Mouse (Mus musculus): ENCODE measurements at regions not wholly inside any gene's neighbourhood (a gene's known extent, or its start where the extent isn't known, plus 50 kb on each side); places are given as distances from the start of the nearest gene placed in this dataset.

- Histone ChIP-seq H3K27me3 (replicated peaks; ENCODE audit: control insufficient read depth, insufficient read depth, low read length) (no peaks in the 10 kb centered on the region), H3K4me1 (ENCODE audit: control insufficient read depth, insufficient read depth, low read depth, low read length) (no peaks in the 10 kb centered on the region), H3K4me2 (ENCODE audit: low read length) (no peak overlapping the region), H3K9ac (ENCODE audit: low read depth, low read length) (no peak overlapping the region), H3K27ac (ENCODE audit: low read depth, low read length) (no peak overlapping the region), H3K4me3 (ENCODE audit: low read length) (no peak overlapping the region), H3K9me3 (ENCODE audit: control insufficient read depth, low read length) (no peaks in the 10 kb centered on the region), H3K36me3 (ENCODE audit: control insufficient read depth, insufficient read depth, low read length) (no peaks in the 10 kb centered on the region)
- ATAC-seq = no peak; the same call in 1 of the 2 replicates
- WGBS = 3% methylated on average over 3 of the region's 3 CpGs
These were observed 374.2 kb upstream of the Fam49b start for GRCm38 (mm10) chr15:64434502-64434901.

- ATAC-seq = no peak
- H3K27ac ChIP-seq (ENCODE audit: low read depth, low read length) = no peak overlapping the region
- WGBS = 87% methylated on average over 2 of the region's 2 CpGs
- H3K4me3 ChIP-seq (ENCODE audit: low read length) = no peak overlapping the region
- H3K9me3 ChIP-seq (ENCODE audit: control insufficient read depth, low read length) = no peaks in the 10 kb centered on the region
- H3K36me3 ChIP-seq (ENCODE audit: control insufficient read depth, insufficient read depth, low read length) = no peaks in the 10 kb centered on the region
- no peaks in the 10 kb centered on the region for H3K27me3 ChIP-seq (replicated peaks; ENCODE audit: control insufficient read depth, insufficient read depth, low read length)
- H3K9ac ChIP-seq (ENCODE audit: low read depth, low read length) = no peak overlapping the region
- H3K4me2 ChIP-seq (ENCODE audit: low read length) = no peak overlapping the region
- no peaks in the 10 kb centered on the region for H3K4me1 ChIP-seq (ENCODE audit: control insufficient read depth, insufficient read depth, low read depth, low read length)
These were observed 374.6 kb upstream of the Fam49b start for GRCm38 (mm10) chr15:64434908-64435307.

GRCm38 (mm10) chr15:64445076-64445475 is 372.4 kb upstream of the Gm21798 start:
- Histone ChIP-seq H3K36me3 (ENCODE audit: control insufficient read depth, insufficient read depth, low read length) (no peaks in the 10 kb centered on the region), H3K9me3 (ENCODE audit: control insufficient read depth, low read length) (no peaks in the 10 kb centered on the region), H3K4me3 (ENCODE audit: low read length) (no peak overlapping the region), H3K9ac (ENCODE audit: low read depth, low read length) (no peak overlapping the region), H3K4me1 (ENCODE audit: control insufficient read depth, insufficient read depth, low read depth, low read length) (no peaks in the 10 kb centered on the region), H3K27me3 (replicated peaks; ENCODE audit: control insufficient read depth, insufficient read depth, low read length) (no peaks in the 10 kb centered on the region), H3K27ac (ENCODE audit: low read depth, low read length) (no peak overlapping the region), H3K4me2 (ENCODE audit: low read length) (no peak overlapping the region)
- no peak for ATAC-seq
- WGBS = 70% methylated on average over 4 of the region's 4 CpGs

- no peaks in the 10 kb centered on the region for H3K9me3 ChIP-seq (ENCODE audit: control insufficient read depth, low read length)
- H3K9ac ChIP-seq (ENCODE audit: low read depth, low read length) = no peak overlapping the region
- 53% methylated on average over 9 of the region's 9 CpGs for WGBS
- H3K27me3 ChIP-seq (replicated peaks; ENCODE audit: control insufficient read depth, insufficient read depth, low read length) = no peaks in the 10 kb centered on the region
- peak overlapping the region; percentile 34; the same call in 1 of the 2 replicates for H3K27ac ChIP-seq (ENCODE audit: low read depth, low read length)
- H3K4me1 ChIP-seq (ENCODE audit: control insufficient read depth, insufficient read depth, low read depth, low read length) = no peaks in the 10 kb centered on the region
- H3K4me3 ChIP-seq (ENCODE audit: low read length) = no peak overlapping the region
- no peak overlapping the region for H3K4me2 ChIP-seq (ENCODE audit: low read length)
- no peaks in the 10 kb centered on the region for H3K36me3 ChIP-seq (ENCODE audit: control insufficient read depth, insufficient read depth, low read length)
- peak; percentile 92 for ATAC-seq
These were observed 371.0 kb upstream of the Gm21798 start for GRCm38 (mm10) chr15:64446411-64447072.

- no peaks in the 10 kb centered on the region for H3K9me3 ChIP-seq (ENCODE audit: control insufficient read depth, low read length)
- no peak overlapping the region for H3K9ac ChIP-seq (ENCODE audit: low read depth, low read length)
- no peak overlapping the region for H3K27ac ChIP-seq (ENCODE audit: low read depth, low read length)
- no peak overlapping the region for H3K4me3 ChIP-seq (ENCODE audit: low read length)
- H3K36me3 ChIP-seq (ENCODE audit: control insufficient read depth, insufficient read depth, low read length) = no peaks in the 10 kb centered on the region
- H3K27me3 ChIP-seq (replicated peaks; ENCODE audit: control insufficient read depth, insufficient read depth, low read length) = no peaks in the 10 kb centered on the region
- H3K4me2 ChIP-seq (ENCODE audit: low read length) = no peak overlapping the region
- ATAC-seq = no peak
- no peaks in the 10 kb centered on the region for H3K4me1 ChIP-seq (ENCODE audit: control insufficient read depth, insufficient read depth, low read depth, low read length)
- WGBS = 80% methylated on average over 5 of the region's 5 CpGs
These were observed 370.1 kb upstream of the Gm21798 start for GRCm38 (mm10) chr15:64447239-64447952.

- no peak overlapping the region for H3K27ac ChIP-seq (ENCODE audit: low read depth, low read length)
- H3K9ac ChIP-seq (ENCODE audit: low read depth, low read length) = no peak overlapping the region
- H3K36me3 ChIP-seq (ENCODE audit: control insufficient read depth, insufficient read depth, low read length) = no peaks in the 10 kb centered on the region
- no peaks in the 10 kb centered on the region for H3K9me3 ChIP-seq (ENCODE audit: control insufficient read depth, low read length)
- H3K4me1 ChIP-seq (ENCODE audit: control insufficient read depth, insufficient read depth, low read depth, low read length) = no peaks in the 10 kb centered on the region
- 71% methylated on average over 7 of the region's 7 CpGs for WGBS
- no peak overlapping the region for H3K4me3 ChIP-seq (ENCODE audit: low read length)
- H3K4me2 ChIP-seq (ENCODE audit: low read length) = no peak overlapping the region
- peak; percentile 74 for ATAC-seq
- no peaks in the 10 kb centered on the region for H3K27me3 ChIP-seq (replicated peaks; ENCODE audit: control insufficient read depth, insufficient read depth, low read length)
These were observed 368.8 kb upstream of the Gm21798 start for GRCm38 (mm10) chr15:64448581-64449140.

GRCm38 (mm10) chr15:64470743-64471142 is 346.8 kb upstream of the Gm21798 start:
- WGBS = 80% methylated on average over 1 of the region's 1 CpGs
- H3K9me3 ChIP-seq (ENCODE audit: control insufficient read depth, low read length) = no peaks in the 10 kb centered on the region
- no peak overlapping the region for H3K4me2 ChIP-seq (ENCODE audit: low read length)
- no peaks in the 10 kb centered on the region for H3K36me3 ChIP-seq (ENCODE audit: control insufficient read depth, insufficient read depth, low read length)
- H3K27ac ChIP-seq (ENCODE audit: low read depth, low read length) = no peak overlapping the region
- H3K9ac ChIP-seq (ENCODE audit: low read depth, low read length) = no peak overlapping the region
- H3K4me3 ChIP-seq (ENCODE audit: low read length) = no peak overlapping the region
- H3K27me3 ChIP-seq (replicated peaks; ENCODE audit: control insufficient read depth, insufficient read depth, low read length) = no peaks in the 10 kb centered on the region
- ATAC-seq = no peak
- H3K4me1 ChIP-seq (ENCODE audit: control insufficient read depth, insufficient read depth, low read depth, low read length) = no peaks in the 10 kb centered on the region

- WGBS = 86% methylated on average over 2 of the region's 2 CpGs
- H3K36me3 ChIP-seq (ENCODE audit: control insufficient read depth, insufficient read depth, low read length) = no peaks in the 10 kb centered on the region
These were observed 345.9 kb upstream of the Gm21798 start for GRCm38 (mm10) chr15:64471597-64471996.

GRCm38 (mm10) chr15:64474236-64474635 is 343.3 kb upstream of the Gm21798 start:
- no peak overlapping the region for H3K9ac ChIP-seq (ENCODE audit: low read depth, low read length)
- H3K4me1 ChIP-seq (ENCODE audit: control insufficient read depth, insufficient read depth, low read depth, low read length) = no peaks in the 10 kb centered on the region
- H3K27ac ChIP-seq (ENCODE audit: low read depth, low read length) = no peak overlapping the region
- 88% methylated on average over 1 of the region's 1 CpGs for WGBS
- H3K9me3 ChIP-seq (ENCODE audit: control insufficient read depth, low read length) = no peaks in the 10 kb centered on the region
- no peaks in the 10 kb centered on the region for H3K27me3 ChIP-seq (replicated peaks; ENCODE audit: control insufficient read depth, insufficient read depth, low read length)
- H3K4me2 ChIP-seq (ENCODE audit: low read length) = no peak overlapping the region
- H3K36me3 ChIP-seq (ENCODE audit: control insufficient read depth, insufficient read depth, low read length) = no peaks in the 10 kb centered on the region
- no peak overlapping the region for H3K4me3 ChIP-seq (ENCODE audit: low read length)
- no peak for ATAC-seq

More at GRCm38 (mm10) chr15:64471597-64471996, 345.9 kb upstream of the Gm21798 start:
- Histone ChIP-seq H3K9me3 (ENCODE audit: control insufficient read depth, low read length) (no peaks in the 10 kb centered on the region), H3K9ac (ENCODE audit: low read depth, low read length) (no peak overlapping the region), H3K4me1 (ENCODE audit: control insufficient read depth, insufficient read depth, low read depth, low read length) (no peaks in the 10 kb centered on the region), H3K27me3 (replicated peaks; ENCODE audit: control insufficient read depth, insufficient read depth, low read length) (no peaks in the 10 kb centered on the region), H3K27ac (ENCODE audit: low read depth, low read length) (no peak overlapping the region), H3K4me2 (ENCODE audit: low read length) (no peak overlapping the region), H3K4me3 (ENCODE audit: low read length) (no peak overlapping the region)
- ATAC-seq = no peak

Measured in hindbrain, embryonic 16.5 days (tissue).